Mouse (Mus musculus) testis, adult 2 months (tissue): ENCODE measurements at regions not wholly inside any gene's neighbourhood (a gene's known extent, or its start where the extent isn't known, plus 50 kb on each side); places are given as distances from the start of the nearest gene placed in this dataset.

ENCODE experiments used
- H3K27ac ChIP-seq: fragments of 200-500 bp; 2 replicates; pipeline ENCODE4 v1.5.1; 2012; ENCODE audit warnings: low read depth, low read length; ENCODE audit not compliant: control insufficient read depth, insufficient read depth
- H3K27me3 ChIP-seq: fragments of 200-500 bp; 2 replicates; pipeline ENCODE4 v1.6.1; 2012; ENCODE audit warnings: mild to moderate bottlenecking, low read length, moderate library complexity; ENCODE audit not compliant: control insufficient read depth, insufficient read depth
- H3K36me3 ChIP-seq: fragments of 200-500 bp; 2 replicates; pipeline ENCODE4 v1.6.1; 2012; ENCODE audit warnings: mild to moderate bottlenecking, low read length; ENCODE audit not compliant: control insufficient read depth, insufficient read depth
- H3K4me1 ChIP-seq: fragments of 200-500 bp; 2 replicates; pipeline ENCODE4 v1.6.1; 2012; ENCODE audit warnings: low read length; ENCODE audit not compliant: control insufficient read depth, insufficient read depth
- H3K4me3 ChIP-seq: fragments of 200-500 bp; 2 replicates; pipeline ENCODE4 v1.5.1; 2012; ENCODE audit warnings: low read depth, mild to moderate bottlenecking, low read length, moderate library complexity, mixed read lengths; ENCODE audit not compliant: control insufficient read depth
- CTCF ChIP-seq: fragments of 200-500 bp; IDR thresholded peaks from 2 replicates; pipeline ENCODE4 v1.5.1; 2012; ENCODE audit warnings: low read depth, mild to moderate bottlenecking, inconsistent platforms, low read length, moderate library complexity; ENCODE audit not compliant: control insufficient read depth, insufficient read depth, insufficient replicate concordance
- POLR2A ChIP-seq: fragments of 200-500 bp; IDR thresholded peaks from 2 replicates; pipeline ENCODE4 v1.6.1; 2012; ENCODE audit warnings: low read depth, mild to moderate bottlenecking, inconsistent platforms, low read length, moderate library complexity; ENCODE audit not compliant: control insufficient read depth

- Histone ChIP-seq H3K27ac (peak overlapping the region; percentile 71), H3K36me3 (no peaks in the 10 kb centered on the region), H3K4me3 (no peak overlapping the region), H3K4me1 (peaks cover 9% of the 10 kb centered on the region), H3K27me3 (no peaks in the 10 kb centered on the region)
- TF ChIP-seq POLR2A, result no peak
- TF ChIP-seq CTCF, result no peak
Measured at GRCm38 (mm10) chr12:79970227-79970901, 142.4 kb downstream of the Zfp36l1 start.

- peak overlapping the region; percentile 71 for H3K27ac ChIP-seq
- TF ChIP-seq CTCF (no peak), POLR2A (no peak)
- no peak overlapping the region for H3K4me3 ChIP-seq
- H3K36me3 ChIP-seq, result no peaks in the 10 kb centered on the region
- peaks cover 10% of the 10 kb centered on the region for H3K4me1 ChIP-seq
- no peaks in the 10 kb centered on the region for H3K27me3 ChIP-seq
Measured at GRCm38 (mm10) chr12:79969346-79970226, 143.2 kb downstream of the Zfp36l1 start.

DNA sequence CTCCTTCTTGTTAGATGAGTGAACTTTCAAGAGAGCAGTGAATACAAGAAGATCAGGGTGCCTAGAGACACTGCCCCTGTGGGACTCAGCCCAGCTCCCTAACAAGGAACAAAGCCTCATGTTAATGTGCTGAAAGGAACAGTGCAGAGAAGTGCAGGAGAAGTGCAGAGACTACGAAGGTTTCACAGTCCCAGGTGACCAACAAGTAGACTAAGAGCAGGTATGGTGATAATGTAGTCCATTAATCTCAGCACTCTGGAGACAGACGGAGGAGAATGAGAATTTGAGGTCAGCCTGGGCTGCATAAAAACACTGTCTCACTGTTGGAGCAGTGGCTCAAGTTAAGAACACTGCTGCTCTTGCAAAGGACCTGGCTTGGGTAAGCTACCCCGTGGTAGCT lies 144.1 kb downstream of the Zfp36l1 start:
- Histone ChIP-seq H3K4me1 (peaks cover 10% of the 10 kb centered on the region), H3K27ac (peak overlapping the region; percentile 71)

DNA sequence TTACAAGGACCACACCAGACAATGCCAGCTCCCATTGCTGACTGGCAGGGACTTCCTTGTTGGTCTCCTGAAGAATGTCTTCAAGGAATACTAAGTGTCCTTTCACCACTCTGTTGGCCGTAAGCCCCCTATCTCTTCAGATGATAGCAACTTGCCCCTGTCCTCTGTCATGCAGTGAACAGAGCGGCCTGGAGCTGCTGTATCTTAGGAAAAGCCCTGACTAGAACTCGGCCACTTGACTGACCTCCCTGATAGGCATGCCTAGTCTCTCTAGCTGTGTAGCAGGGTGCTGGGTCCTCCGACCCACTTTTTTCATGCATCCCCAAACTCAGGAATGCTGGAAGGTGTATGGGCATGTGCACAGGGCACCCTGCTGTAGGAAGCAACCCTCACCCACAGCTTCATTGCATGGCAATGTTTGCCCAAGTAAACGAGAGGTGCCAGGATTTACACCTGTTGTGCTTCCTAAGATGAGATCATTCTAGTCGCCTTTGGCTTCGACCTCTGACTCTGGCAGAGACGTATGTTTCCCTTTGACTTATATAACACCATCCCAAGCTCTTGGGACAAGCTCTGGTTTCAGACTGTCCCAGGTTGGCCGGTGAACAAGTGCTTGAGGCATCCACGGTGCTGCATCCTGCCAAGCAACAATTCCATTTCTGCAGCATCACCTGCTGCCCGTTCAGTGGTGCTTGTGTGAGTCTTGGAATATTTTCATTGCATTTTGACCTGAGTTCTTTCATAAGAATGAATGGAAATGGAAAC lies 145.1 kb downstream of the Zfp36l1 start:
- H3K36me3 ChIP-seq, result no peaks in the 10 kb centered on the region
- TF ChIP-seq CTCF, result no peak
- no peak for TF ChIP-seq POLR2A
- no peaks in the 10 kb centered on the region for H3K27me3 ChIP-seq
- H3K27ac ChIP-seq, result peak overlapping the region; percentile 25
- peaks cover 10% of the 10 kb centered on the region for H3K4me1 ChIP-seq
- no peak overlapping the region for H3K4me3 ChIP-seq

More for the DNA sequence above, 144.1 kb downstream of the Zfp36l1 start:
- Histone ChIP-seq H3K36me3 (no peaks in the 10 kb centered on the region), H3K27me3 (no peaks in the 10 kb centered on the region), H3K4me3 (no peak overlapping the region)
- no peak for TF ChIP-seq CTCF
- TF ChIP-seq POLR2A, result no peak

DNA sequence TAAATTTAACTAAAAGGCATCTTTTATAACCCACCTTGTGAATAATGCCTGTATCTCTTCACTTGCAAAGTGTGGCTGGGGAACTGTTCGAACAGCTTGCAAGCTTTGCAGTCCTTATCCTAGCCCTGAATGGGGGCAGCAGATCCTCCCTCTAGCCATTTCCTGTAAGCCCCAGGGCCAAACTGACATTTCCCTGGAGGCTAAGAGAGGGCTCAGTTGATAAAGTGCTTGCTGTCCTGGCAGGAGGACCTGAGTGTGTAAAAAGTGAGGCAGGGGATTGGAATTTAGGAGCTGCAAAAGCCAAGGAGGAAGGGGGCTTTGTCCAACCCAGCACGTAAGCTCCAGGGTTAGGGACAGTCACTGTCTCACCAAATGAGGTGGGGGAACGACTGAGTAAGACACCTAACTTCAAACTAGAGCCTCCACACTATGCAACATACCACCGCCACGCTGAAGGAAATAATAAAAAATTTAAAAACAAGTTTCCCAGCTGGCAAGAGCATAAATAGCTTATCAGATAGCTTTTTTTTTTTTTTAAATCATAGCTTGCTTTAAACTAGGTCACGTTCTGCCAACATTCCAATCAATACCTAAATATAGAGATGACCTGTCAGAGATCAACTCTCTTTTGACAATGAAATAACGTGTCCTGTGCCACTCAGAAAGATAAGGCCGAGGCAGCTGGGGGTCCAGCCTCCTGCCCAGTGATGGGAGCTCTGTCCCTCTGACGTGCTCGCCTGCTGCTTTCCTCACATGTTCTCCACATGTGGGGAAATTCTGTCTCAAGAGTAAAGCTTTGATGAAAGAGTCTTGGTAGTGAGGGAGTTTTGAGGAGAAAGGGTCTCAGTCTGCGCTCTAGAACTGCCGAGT lies 146.0 kb downstream of the Zfp36l1 start:
- H3K4me3 ChIP-seq, result no peak overlapping the region
- H3K27me3 ChIP-seq, result no peaks in the 10 kb centered on the region
- no peaks in the 10 kb centered on the region for H3K36me3 ChIP-seq
- no peak for TF ChIP-seq POLR2A
- peaks cover 10% of the 10 kb centered on the region for H3K4me1 ChIP-seq
- H3K27ac ChIP-seq, result peak overlapping the region; percentile 55

GRCm38 (mm10) chr12:79966289-79966615 lies 146.6 kb downstream of the Zfp36l1 start:
- TF ChIP-seq CTCF, result no peak
- TF ChIP-seq POLR2A, result no peak
- H3K4me1 ChIP-seq, result peaks cover 10% of the 10 kb centered on the region
- H3K27ac ChIP-seq, result peak overlapping the region; percentile 47
- H3K27me3 ChIP-seq, result no peaks in the 10 kb centered on the region
- no peak overlapping the region for H3K4me3 ChIP-seq
- no peaks in the 10 kb centered on the region for H3K36me3 ChIP-seq
